Mouse (Mus musculus) B cell, adult 2 months (primary cell): ENCODE results near the gene 4930583I09Rik.

Source experiments
- DNase-seq, 2 experiments: peaks; one replicate each; pipeline ENCODE4 v3.0.0; 2022

The 4930583I09Rik gene

GRCm38 (mm10) chr17:64792623-64793022, 43.2 kb downstream of the 4930583I09Rik start:
- no peak for DNase-seq

GRCm38 (mm10) chr17:64792076-64792475, 43.8 kb downstream of the 4930583I09Rik start:
- no peak for DNase-seq

GRCm38 (mm10) chr17:64789175-64789574, 46.7 kb downstream of the 4930583I09Rik start:
- no peak for DNase-seq

GRCm38 (mm10) chr17:64788301-64788700, 47.6 kb downstream of the 4930583I09Rik start:
- no peak for DNase-seq

- DNase-seq: no peak
Observed at GRCm38 (mm10) chr17:64785961-64786360, 49.9 kb downstream of the 4930583I09Rik start.
